Mouse (Mus musculus) midbrain, embryonic 11.5 days (tissue): ENCODE measurements around the gene Arhgap45. TPM values are rescaled to one million over a fixed set of nuclear protein-coding genes. Genes with fewer than 3 reads are reported as not detected.
"Not testable (repeated sequence)": the region's sequence is repeated elsewhere in the genome, so short reads cannot be mapped to it uniquely, and the experiment has no call there.

Experiments
- ATAC-seq: fragments of 200-750 bp; cut with Nextera tagmentation; 2 replicates; pipeline ENCODE4 v1.8.0; 2017; ENCODE audit warnings: moderate TSS enrichment, moderate library complexity; ENCODE audit not compliant: low FRiP score
- DNase-seq: peaks from one replicate; pipeline ENCODE4 v3.0.0; 2015; ENCODE audit warnings: low spot score; ENCODE audit errors: missing footprints
- H3K27ac ChIP-seq: fragments of 300-500 bp; sonication (generic); 2 replicates; pipeline ENCODE4 v1.5.1; 2014; ENCODE audit warnings: low read depth, low read length
- H3K27me3 ChIP-seq: fragments of 300-500 bp; sonication (generic); 2 replicates; pipeline ENCODE4 v1.6.1; 2014; ENCODE audit warnings: mild to moderate bottlenecking, low read length, moderate library complexity, mixed read lengths; ENCODE audit not compliant: control insufficient read depth, insufficient read depth
- H3K36me3 ChIP-seq: fragments of 300-500 bp; sonication (generic); 2 replicates; pipeline ENCODE4 v1.6.1; 2014; ENCODE audit warnings: mild to moderate bottlenecking, low read length, moderate library complexity, mixed read lengths; ENCODE audit not compliant: control insufficient read depth, insufficient read depth
- H3K4me1 ChIP-seq: fragments of 300-500 bp; sonication (generic); 2 replicates; pipeline ENCODE4 v1.6.1; 2014; ENCODE audit warnings: low read length; ENCODE audit not compliant: control insufficient read depth, insufficient read depth
- H3K4me2 ChIP-seq: fragments of 300-500 bp; sonication (generic); 2 replicates; pipeline ENCODE4 v1.6.1; 2014; ENCODE audit warnings: mild to moderate bottlenecking, moderate library complexity
- H3K4me3 ChIP-seq: fragments of 300-500 bp; sonication (generic); 2 replicates; pipeline ENCODE4 v1.5.1; 2014; ENCODE audit warnings: low read depth, low read length
- H3K9ac ChIP-seq: fragments of 300-500 bp; sonication (generic); 2 replicates; pipeline ENCODE4 v1.6.1; 2014; ENCODE audit warnings: low read length
- H3K9me3 ChIP-seq: fragments of 300-500 bp; sonication (generic); 2 replicates; pipeline ENCODE4 v1.6.1; 2016; ENCODE audit warnings: low read length; ENCODE audit not compliant: control insufficient read depth
- WGBS: fragments of 180-500 bp; shearing (Covaris S2); extraction: QIAGEN DNeasy Blood & Tissue Kit; methylation state at CpG from one replicate; pipeline ENCODE4 v1.1.7; 2014; 5-methylcytosine and 5-hydroxymethylcytosine counted together
- polyA plus RNA-seq: library from polyadenylated mRNA; unstranded; fragments of >200 nt; fragmentation: Nextera tagmentation; extraction: Ambion mirVana; gene quantifications from 2 replicates; pipeline ENCODE4 v1.2.1, GENCODE M21; 2014

Gene Arhgap45
- polyA plus RNA-seq, 1 experiment from 2014 or later = 3.8 TPM

- Histone ChIP-seq H3K27me3 (no peaks in the 10 kb centered on the region), H3K4me3 (no peak overlapping the region), H3K4me2 (no peak overlapping the region), H3K9me3 (no peaks in the 10 kb centered on the region), H3K36me3 (peaks cover 17% of the 10 kb centered on the region), H3K9ac (no peak overlapping the region), H3K27ac (no peak overlapping the region), H3K4me1 (peaks cover 6% of the 10 kb centered on the region)
- ATAC-seq = peak; percentile 34; the same call in 1 of the 2 replicates
- no peak for DNase-seq
- 52% methylated on average over 9 of the region's 9 CpGs for WGBS
Observed at GRCm38 (mm10) chr10:80033511-80034391, 17.3 kb downstream of the Arhgap45 start.

GRCm38 (mm10) chr10:80035148-80035547, 18.7 kb downstream of the Arhgap45 start:
- H3K4me2 ChIP-seq = no peak overlapping the region
- H3K27ac ChIP-seq = no peak overlapping the region
- no peaks in the 10 kb centered on the region for H3K27me3 ChIP-seq
- 91% methylated on average over 8 of the region's 8 CpGs for WGBS
- no peak overlapping the region for H3K4me3 ChIP-seq
- DNase-seq (no peak), ATAC-seq (no peak)
- H3K9me3 ChIP-seq = no peaks in the 10 kb centered on the region
- H3K36me3 ChIP-seq = peaks cover 17% of the 10 kb centered on the region
- no peak overlapping the region for H3K9ac ChIP-seq
- H3K4me1 ChIP-seq = peaks cover 8% of the 10 kb centered on the region

- Histone ChIP-seq H3K4me3 (no peak overlapping the region), H3K9ac (no peak overlapping the region), H3K27me3 (no peaks in the 10 kb centered on the region), H3K27ac (no peak overlapping the region), H3K4me1 (peaks cover 8% of the 10 kb centered on the region), H3K36me3 (peaks cover 17% of the 10 kb centered on the region), H3K4me2 (no peak overlapping the region), H3K9me3 (no peaks in the 10 kb centered on the region)
- DNase-seq (no peak), ATAC-seq (no peak)
- 91% methylated on average over 5 of the region's 5 CpGs for WGBS
Observed at GRCm38 (mm10) chr10:80035686-80036085, 19.2 kb downstream of the Arhgap45 start.

GRCm38 (mm10) chr10:80036832-80037231, 20.4 kb downstream of the Arhgap45 start:
- 89% methylated on average over 13 of the region's 13 CpGs for WGBS
- no peak overlapping the region for H3K4me3 ChIP-seq
- H3K4me1 ChIP-seq = peaks cover 8% of the 10 kb centered on the region
- no peak for DNase-seq
- H3K36me3 ChIP-seq = peaks cover 17% of the 10 kb centered on the region
- ATAC-seq = no peak
- no peak overlapping the region for H3K27ac ChIP-seq
- H3K27me3 ChIP-seq = no peaks in the 10 kb centered on the region
- H3K9ac ChIP-seq = no peak overlapping the region
- H3K9me3 ChIP-seq = no peaks in the 10 kb centered on the region
- H3K4me2 ChIP-seq = no peak overlapping the region

GRCm38 (mm10) chr10:80039559-80039979, 23.1 kb downstream of the Arhgap45 start, which contains the start of gene Polr2e:
Gene Polr2e (minus strand): TSS chr10:80039795.
- peak; percentile 96 for ATAC-seq
- Histone ChIP-seq H3K4me2 (peak within 1 kb of the TSS; percentile 70), H3K27me3 (no peaks in the 10 kb centered on the region), H3K4me1 (peaks cover 10% of the 10 kb centered on the region), H3K9ac (peak within 1 kb of the TSS; percentile 85), H3K36me3 (peaks cover 17% of the 10 kb centered on the region), H3K27ac (no peak within 1 kb of the TSS; the same call in 1 of the 2 replicates), H3K9me3 (no peaks in the 10 kb centered on the region), H3K4me3 (peak within 1 kb of the TSS; percentile 81)
- peak; percentile 100 for DNase-seq
- WGBS = under 1% methylated on average over 40 of the region's 40 CpGs

GRCm38 (mm10) chr10:80041409-80042060, 25.1 kb downstream of the Arhgap45 start:
- H3K36me3 ChIP-seq, H3K27me3 ChIP-seq, DNase-seq, ATAC-seq, H3K9ac ChIP-seq, H3K9me3 ChIP-seq, H3K4me2 ChIP-seq, H3K27ac ChIP-seq, H3K4me3 ChIP-seq: not testable (repeated sequence)
- H3K4me1 ChIP-seq = peaks cover 10% of the 10 kb centered on the region
- WGBS = 90% methylated on average over 8 of the region's 8 CpGs

- 28% methylated on average over 4 of the region's 4 CpGs for WGBS
- Histone ChIP-seq H3K4me1 (peaks cover 18% of the 10 kb centered on the region), H3K27me3 (no peaks in the 10 kb centered on the region), H3K4me3 (no peak overlapping the region), H3K27ac (peak overlapping the region; percentile 45), H3K9ac (peak overlapping the region; percentile 9; the same call in 1 of the 2 replicates), H3K9me3 (no peaks in the 10 kb centered on the region), H3K4me2 (no peak overlapping the region), H3K36me3 (no peaks in the 10 kb centered on the region)
- DNase-seq = no peak
- no peak for ATAC-seq
Observed at GRCm38 (mm10) chr10:80044087-80044486, 27.6 kb downstream of the Arhgap45 start.

- ATAC-seq, DNase-seq, H3K27ac ChIP-seq, H3K9ac ChIP-seq, H3K9me3 ChIP-seq, H3K36me3 ChIP-seq, H3K4me2 ChIP-seq, H3K4me3 ChIP-seq, H3K27me3 ChIP-seq: not testable (repeated sequence)
- peaks cover 21% of the 10 kb centered on the region for H3K4me1 ChIP-seq
- 86% methylated on average over 2 of the region's 4 CpGs for WGBS
Observed at GRCm38 (mm10) chr10:80045364-80045763, 28.9 kb downstream of the Arhgap45 start.

- 80% methylated on average over 5 of the region's 5 CpGs for WGBS
- H3K4me1 ChIP-seq = peaks cover 25% of the 10 kb centered on the region
- H3K36me3 ChIP-seq = no peaks in the 10 kb centered on the region
- H3K4me2 ChIP-seq = no peak overlapping the region
- no peaks in the 10 kb centered on the region for H3K9me3 ChIP-seq
- no peak overlapping the region for H3K4me3 ChIP-seq
- no peaks in the 10 kb centered on the region for H3K27me3 ChIP-seq
- no peak for DNase-seq
- no peak overlapping the region for H3K9ac ChIP-seq
- H3K27ac ChIP-seq = no peak overlapping the region
- ATAC-seq = no peak
Observed at GRCm38 (mm10) chr10:80045766-80046165, 29.3 kb downstream of the Arhgap45 start.
